Mouse (Mus musculus) neural tube, embryonic 11.5 days (tissue): ENCODE data around the gene Eef1g. TPM values are rescaled to one million over a fixed set of nuclear protein-coding genes. Genes with fewer than 3 reads are reported as not detected.

Source experiments
- ATAC-seq: fragments of 200-750 bp; cut with Nextera tagmentation; 2 replicates; pipeline ENCODE4 v1.8.0; 2017; ENCODE audit warnings: moderate number of reproducible peaks, mild to moderate bottlenecking, moderate TSS enrichment, moderate library complexity; ENCODE audit not compliant: insufficient read depth, low FRiP score, low TSS enrichment
- DNase-seq: peaks from one replicate; pipeline ENCODE4 v3.0.0-alpha.2; 2015; ENCODE audit warnings: low spot score
- H3K27ac ChIP-seq: fragments of 300-500 bp; sonication (generic); 2 replicates; pipeline ENCODE4 v1.5.1; 2014; ENCODE audit warnings: low read depth, mild to moderate bottlenecking, low read length
- H3K27me3 ChIP-seq: fragments of 300-500 bp; sonication (generic); 2 replicates; pipeline ENCODE4 v1.6.1; 2014; ENCODE audit warnings: mild to moderate bottlenecking, low read length, mixed read lengths; ENCODE audit not compliant: control insufficient read depth, insufficient read depth
- H3K36me3 ChIP-seq: fragments of 300-500 bp; sonication (generic); 2 replicates; pipeline ENCODE4 v1.6.1; 2014; ENCODE audit warnings: mild to moderate bottlenecking, low read length, moderate library complexity, mixed read lengths; ENCODE audit not compliant: control insufficient read depth, insufficient read depth
- H3K4me1 ChIP-seq: fragments of 300-500 bp; sonication (generic); 2 replicates; pipeline ENCODE4 v1.6.1; 2014; ENCODE audit warnings: low read length, mixed read lengths; ENCODE audit not compliant: control insufficient read depth, insufficient read depth
- H3K4me2 ChIP-seq: fragments of 300-500 bp; sonication (generic); 2 replicates; pipeline ENCODE4 v1.6.1; 2014; ENCODE audit warnings: low read depth, mild to moderate bottlenecking, moderate library complexity
- H3K4me3 ChIP-seq: fragments of 300-500 bp; sonication (generic); 2 replicates; pipeline ENCODE4 v1.5.1; 2014; ENCODE audit warnings: low read depth, low read length
- H3K9ac ChIP-seq: fragments of 300-500 bp; sonication (generic); 2 replicates; pipeline ENCODE4 v1.6.1; 2014; ENCODE audit warnings: mild to moderate bottlenecking, low read length
- H3K9me3 ChIP-seq: fragments of 300-500 bp; sonication (generic); 2 replicates; pipeline ENCODE4 v1.6.1; 2016; ENCODE audit warnings: low read length; ENCODE audit not compliant: control insufficient read depth
- WGBS: fragments of 180-500 bp; shearing (Covaris S2); extraction: QIAGEN DNeasy Blood & Tissue Kit; methylation state at CpG from one replicate; pipeline ENCODE4 v1.1.7; 2014; 5-methylcytosine and 5-hydroxymethylcytosine counted together
- polyA plus RNA-seq: library from polyadenylated mRNA; unstranded; fragments of >200 nt; fragmentation: Nextera tagmentation; extraction: Ambion mirVana; gene quantifications from 2 replicates; pipeline ENCODE4 v1.2.1, GENCODE M21; 2014

Gene Eef1g
- polyA plus RNA-seq, 1 experiment from 2014 or later = 468 TPM

GRCm38 (mm10) chr19:8985891-8986290 is 19.1 kb downstream of the Eef1g start:
- H3K4me3 ChIP-seq = no peak overlapping the region
- no peak overlapping the region for H3K4me2 ChIP-seq
- H3K9me3 ChIP-seq = no peaks in the 10 kb centered on the region
- H3K9ac ChIP-seq = no peak overlapping the region
- H3K36me3 ChIP-seq = no peaks in the 10 kb centered on the region
- peaks cover 23% of the 10 kb centered on the region for H3K27me3 ChIP-seq
- WGBS = 85% methylated on average over 5 of the region's 5 CpGs
- H3K4me1 ChIP-seq = peaks cover 16% of the 10 kb centered on the region
- H3K27ac ChIP-seq = no peak overlapping the region
- no peak for ATAC-seq
- DNase-seq = no peak

- 54% methylated on average over 2 of the region's 2 CpGs for WGBS
- Histone ChIP-seq H3K36me3 (no peaks in the 10 kb centered on the region), H3K27me3 (peaks cover 23% of the 10 kb centered on the region), H3K9ac (no peak overlapping the region), H3K4me3 (no peak overlapping the region; the same call in 1 of the 2 replicates), H3K4me2 (no peak overlapping the region), H3K4me1 (peaks cover 16% of the 10 kb centered on the region), H3K9me3 (no peaks in the 10 kb centered on the region), H3K27ac (no peak overlapping the region)
- ATAC-seq (no peak), DNase-seq (no peak)
These were observed 21.0 kb downstream of the Eef1g start for GRCm38 (mm10) chr19:8987816-8988215.

- Histone ChIP-seq H3K4me1 (peaks cover 13% of the 10 kb centered on the region), H3K9me3 (no peaks in the 10 kb centered on the region), H3K36me3 (no peaks in the 10 kb centered on the region), H3K27me3 (peaks cover 23% of the 10 kb centered on the region), H3K4me3 (peak overlapping the region; percentile 57), H3K9ac (peak overlapping the region; percentile 52), H3K4me2 (peak overlapping the region; percentile 96), H3K27ac (no peak overlapping the region)
- no peak for ATAC-seq
- DNase-seq = no peak
- 9% methylated on average over 15 of the region's 15 CpGs for WGBS
These were observed 21.7 kb downstream of the Eef1g start for GRCm38 (mm10) chr19:8988346-8989065.

DNA sequence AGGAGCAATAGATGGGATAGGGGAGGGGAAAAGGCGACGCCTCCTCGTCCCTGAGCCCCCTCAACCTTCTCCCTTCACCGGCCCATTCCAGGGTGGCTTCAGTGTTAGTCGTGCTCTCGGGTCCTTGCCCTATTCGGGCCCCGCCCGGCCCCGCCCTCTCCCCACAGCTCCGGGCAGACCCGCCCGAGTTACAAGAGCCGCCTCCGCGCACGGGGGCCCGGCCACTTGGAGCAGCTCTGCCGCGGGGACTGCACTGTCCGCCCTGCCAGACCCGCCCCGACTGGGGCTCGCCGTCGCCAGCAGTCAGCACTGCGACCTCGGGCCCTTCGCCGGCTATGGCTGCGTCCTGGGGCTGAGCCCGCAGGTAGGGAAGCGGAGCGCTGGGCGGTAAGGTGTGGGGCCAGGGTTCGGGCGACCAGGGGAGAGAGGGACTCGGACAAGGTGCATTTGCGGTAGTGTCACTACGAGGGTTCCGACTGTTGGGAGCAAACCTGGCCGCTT is 22.3 kb downstream of the Eef1g start, which contains the start of gene Ahnak:
Gene Ahnak, plus strand, starts transcription at position 219 of the 501 bp plus-strand sequence.
- Histone ChIP-seq H3K27me3 (peaks cover 23% of the 10 kb centered on the region), H3K36me3 (no peaks in the 10 kb centered on the region), H3K9me3 (no peaks in the 10 kb centered on the region), H3K4me3 (peak within 1 kb of the TSS; percentile 57), H3K9ac (peak within 1 kb of the TSS; percentile 52), H3K4me2 (peak within 1 kb of the TSS; percentile 96), H3K27ac (0 out of 2 replicates have a peak within 1 kb of the TSS, but pooled peaks have one; percentile 27), H3K4me1 (peaks cover 8% of the 10 kb centered on the region)
- WGBS = under 1% methylated on average over 38 of the region's 42 CpGs
- peak; percentile 37 for ATAC-seq
- peak; percentile 59 for DNase-seq

DNA sequence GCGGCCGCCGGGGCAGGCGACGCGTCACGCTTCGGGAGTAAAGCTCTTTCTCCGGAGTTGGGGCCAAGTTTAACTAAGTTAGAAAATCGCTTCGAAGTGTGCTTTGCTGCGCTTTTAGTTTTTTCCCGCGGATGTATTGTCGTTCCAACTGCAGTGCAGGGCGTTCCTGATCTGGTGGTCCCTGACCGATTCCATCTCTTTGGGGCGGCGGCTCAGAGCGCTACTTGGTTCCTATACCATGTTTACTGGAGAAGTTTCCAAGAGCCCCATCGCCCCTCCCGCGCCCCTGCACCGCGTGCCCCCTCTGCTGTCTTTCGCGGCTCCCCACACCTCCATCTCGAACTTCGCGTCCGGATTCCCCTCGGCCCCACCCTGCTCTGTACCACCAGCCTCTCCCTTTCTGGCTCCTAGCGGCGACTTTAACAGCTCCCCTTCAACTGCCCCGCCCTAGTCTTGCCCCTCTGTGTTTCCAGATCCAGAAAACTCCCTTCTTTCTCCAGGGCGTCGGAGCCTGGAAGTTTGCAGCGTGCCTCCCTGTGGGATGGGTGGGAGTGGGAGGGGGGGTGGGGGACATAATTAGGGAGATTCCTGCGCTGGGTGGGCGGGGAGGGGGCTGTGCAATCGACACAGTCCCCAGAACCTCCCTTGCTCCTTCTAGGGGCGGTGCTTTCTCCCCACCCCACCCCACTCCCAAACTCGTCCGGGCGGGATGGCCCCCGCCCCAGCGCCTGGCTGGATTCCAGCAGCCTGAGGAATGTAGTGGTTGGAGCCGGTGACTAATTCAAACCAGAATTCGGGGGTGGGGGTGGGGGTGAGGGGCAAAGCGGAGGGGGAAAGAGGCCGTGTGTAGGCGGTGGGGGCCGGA is 23.0 kb downstream of the Eef1g start:
- H3K27me3 ChIP-seq = peaks cover 23% of the 10 kb centered on the region
- H3K27ac ChIP-seq = no peak overlapping the region
- peak overlapping the region; percentile 57 for H3K4me3 ChIP-seq
- no peaks in the 10 kb centered on the region for H3K36me3 ChIP-seq
- DNase-seq = peak; percentile 76
- peak; percentile 68 for ATAC-seq
- peaks cover 2% of the 10 kb centered on the region; the same call in 1 of the 2 replicates for H3K4me1 ChIP-seq
- peak overlapping the region; percentile 52 for H3K9ac ChIP-seq
- under 1% methylated on average over 52 of the region's 53 CpGs for WGBS
- H3K9me3 ChIP-seq = no peaks in the 10 kb centered on the region
- peak overlapping the region; percentile 96 for H3K4me2 ChIP-seq

DNA sequence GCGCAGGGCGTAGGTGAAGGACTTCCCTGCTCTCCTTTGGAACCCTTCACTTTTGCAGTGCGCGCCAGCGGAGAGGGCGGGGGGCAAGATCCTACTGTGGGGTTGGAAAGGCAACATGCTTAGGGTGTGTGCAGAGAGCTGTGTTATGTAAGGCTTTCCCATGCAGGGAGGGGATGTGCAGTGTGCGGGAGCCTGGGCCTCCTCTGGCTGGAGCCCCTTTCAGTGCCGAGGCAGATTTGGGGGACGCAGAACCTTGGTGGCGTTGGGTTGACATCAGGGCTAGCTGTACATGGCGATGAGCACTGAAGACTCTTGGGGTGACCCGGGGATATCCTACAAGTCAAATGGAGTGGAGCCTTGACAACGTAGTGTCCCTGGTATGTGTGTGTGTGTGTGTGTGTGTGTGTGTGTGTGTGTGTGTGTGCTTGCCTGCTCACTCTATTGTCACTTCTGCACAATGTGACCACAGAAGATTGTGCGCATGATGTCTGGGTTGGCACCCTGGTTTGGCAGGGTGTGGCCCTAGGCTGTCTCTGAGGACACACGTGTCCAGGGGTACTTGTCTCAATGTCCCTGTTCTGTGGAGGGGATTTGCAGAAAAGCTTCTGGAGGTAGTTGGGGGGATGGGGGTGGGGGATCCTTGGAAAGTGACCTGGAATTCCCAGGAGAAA is 23.7 kb downstream of the Eef1g start:
- Histone ChIP-seq H3K36me3 (no peaks in the 10 kb centered on the region), H3K9me3 (no peaks in the 10 kb centered on the region), H3K4me2 (peak overlapping the region; percentile 96), H3K27ac (no peak overlapping the region), H3K27me3 (peaks cover 23% of the 10 kb centered on the region), H3K4me1 (no peaks in the 10 kb centered on the region), H3K4me3 (peak overlapping the region; percentile 57), H3K9ac (no peak overlapping the region; the same call in 1 of the 2 replicates)
- WGBS = 18% methylated on average over 15 of the region's 15 CpGs
- peak; percentile 28 for ATAC-seq
- DNase-seq = no peak

DNA sequence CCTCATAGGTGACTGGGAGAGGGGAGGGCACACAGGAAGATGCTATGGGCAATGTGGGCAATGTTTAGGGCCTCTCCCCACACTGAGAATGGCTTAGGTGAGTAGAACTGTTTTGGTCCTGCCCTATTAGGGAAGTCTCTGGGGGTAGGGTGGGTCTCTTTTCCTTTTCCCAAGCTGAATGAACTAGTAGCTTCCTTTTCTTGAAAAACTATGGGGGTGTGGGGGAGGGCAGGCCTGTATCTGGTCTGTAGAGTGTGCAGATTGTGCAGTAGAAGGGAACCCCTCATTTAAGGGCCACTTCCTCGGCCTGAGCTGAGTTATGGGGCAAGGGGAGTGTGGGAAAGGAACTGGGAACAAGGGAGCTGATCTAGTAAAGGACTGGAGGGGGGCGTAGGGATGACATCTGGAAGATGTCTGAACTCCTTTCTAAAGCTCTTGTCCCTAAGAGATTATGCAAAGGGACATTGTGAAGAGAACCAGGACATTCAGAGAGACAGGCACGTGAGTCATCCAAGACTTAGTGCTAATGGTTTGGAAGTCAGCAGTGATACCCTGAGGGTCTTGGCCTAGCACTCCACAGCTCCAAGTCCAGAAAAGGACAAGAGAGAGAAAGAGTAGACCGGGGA is 24.5 kb downstream of the Eef1g start:
- Histone ChIP-seq H3K36me3 (no peaks in the 10 kb centered on the region), H3K4me3 (no peak overlapping the region), H3K4me2 (no peak overlapping the region), H3K9me3 (no peaks in the 10 kb centered on the region), H3K27me3 (peaks cover 23% of the 10 kb centered on the region), H3K9ac (no peak overlapping the region), H3K4me1 (no peaks in the 10 kb centered on the region), H3K27ac (no peak overlapping the region)
- ATAC-seq (no peak), DNase-seq (no peak)
- WGBS = 73% methylated on average over 4 of the region's 4 CpGs
